Mouse (Mus musculus) cerebellum, postnatal 4 days (tissue): Measurements from ENCODE around the gene 1700001O22Rik.

Experiments
- DNase-seq, 2 experiments: peaks; one replicate each; pipeline ENCODE4 v3.0.0; 2022; ENCODE audit warnings: low spot score in 2 of 2, mixed read lengths in 1 of 2

1700001O22Rik gene

DNA sequence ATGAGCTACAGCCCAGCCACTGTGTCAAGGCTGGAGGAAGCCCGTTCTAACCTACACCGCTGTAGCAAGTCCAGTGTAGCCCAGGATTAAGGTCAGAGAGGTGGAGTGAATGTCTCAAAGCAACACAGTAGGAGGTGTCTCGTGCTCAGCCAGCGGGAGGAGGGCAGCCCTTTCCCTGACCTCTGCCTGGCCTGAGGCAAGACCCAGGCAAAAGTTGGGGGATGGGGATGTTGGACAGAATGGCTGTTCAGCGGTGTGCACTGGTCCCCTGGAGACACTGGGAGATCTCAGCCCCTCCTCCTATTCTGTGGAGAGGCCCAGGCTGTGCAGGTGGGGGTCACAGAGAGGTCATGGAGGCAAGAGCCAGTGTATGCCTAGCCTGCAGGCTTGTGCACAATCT is 24.2 kb downstream of the 1700001O22Rik start:
- DNase-seq, result no peak

DNA sequence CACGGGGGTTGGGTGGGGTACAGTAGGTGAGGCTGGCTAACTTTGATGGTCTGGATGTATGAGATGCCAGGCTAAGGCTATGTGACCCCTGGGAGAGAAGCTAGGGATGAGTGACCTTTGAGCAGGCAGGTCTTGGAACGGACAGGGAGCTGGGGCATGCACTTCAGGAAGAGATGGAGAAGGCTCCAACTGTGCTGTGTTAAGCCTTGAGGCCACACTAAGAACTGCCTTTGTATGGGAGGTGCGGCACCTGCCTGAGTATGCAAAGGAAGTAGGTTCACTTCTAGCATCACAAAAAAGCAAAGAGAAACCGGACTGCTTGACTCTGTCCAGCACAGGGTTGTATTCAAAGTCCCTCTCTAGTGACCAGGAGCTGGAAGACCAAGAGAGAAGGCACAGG is 25.2 kb downstream of the 1700001O22Rik start:
- DNase-seq, result no peak

DNA sequence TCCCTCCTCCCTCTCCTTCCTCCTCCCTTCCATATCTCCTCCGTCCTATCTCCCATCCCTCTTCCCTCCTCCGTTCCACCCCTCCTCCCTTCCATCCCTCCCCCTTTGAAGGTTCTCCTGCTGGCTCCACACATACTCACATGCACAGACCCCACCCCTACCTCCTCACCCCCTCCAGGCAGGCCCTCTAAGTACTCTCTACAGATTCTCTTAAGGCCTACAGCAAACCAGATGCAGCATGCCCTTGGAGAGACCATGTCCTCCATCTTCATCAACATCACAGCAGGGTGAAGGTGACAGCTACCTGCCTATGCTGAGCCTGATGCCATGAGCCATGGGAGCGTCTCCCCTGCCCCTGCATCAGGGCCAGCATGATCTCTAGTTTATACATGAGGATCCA is 26.2 kb downstream of the 1700001O22Rik start:
- DNase-seq, result no peak

DNA sequence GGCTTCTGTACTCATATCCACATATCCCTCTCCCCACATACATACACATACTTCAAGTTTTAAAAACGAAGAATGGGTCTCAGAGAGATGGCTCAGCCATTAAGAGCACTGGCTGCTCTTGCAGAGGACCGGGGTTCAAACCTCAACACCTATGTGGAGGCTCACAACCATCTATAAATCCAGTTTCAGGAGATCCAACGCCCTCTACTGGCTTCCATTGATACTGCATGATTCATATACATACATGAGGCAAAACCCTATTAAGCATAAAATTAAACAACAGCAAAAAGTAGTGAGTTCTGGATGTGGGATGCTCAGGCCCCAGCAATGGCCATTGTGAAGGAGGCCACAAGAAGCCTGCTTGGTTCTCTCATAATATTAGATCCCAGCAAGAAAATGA is 27.5 kb downstream of the 1700001O22Rik start:
- DNase-seq, result no peak

DNA sequence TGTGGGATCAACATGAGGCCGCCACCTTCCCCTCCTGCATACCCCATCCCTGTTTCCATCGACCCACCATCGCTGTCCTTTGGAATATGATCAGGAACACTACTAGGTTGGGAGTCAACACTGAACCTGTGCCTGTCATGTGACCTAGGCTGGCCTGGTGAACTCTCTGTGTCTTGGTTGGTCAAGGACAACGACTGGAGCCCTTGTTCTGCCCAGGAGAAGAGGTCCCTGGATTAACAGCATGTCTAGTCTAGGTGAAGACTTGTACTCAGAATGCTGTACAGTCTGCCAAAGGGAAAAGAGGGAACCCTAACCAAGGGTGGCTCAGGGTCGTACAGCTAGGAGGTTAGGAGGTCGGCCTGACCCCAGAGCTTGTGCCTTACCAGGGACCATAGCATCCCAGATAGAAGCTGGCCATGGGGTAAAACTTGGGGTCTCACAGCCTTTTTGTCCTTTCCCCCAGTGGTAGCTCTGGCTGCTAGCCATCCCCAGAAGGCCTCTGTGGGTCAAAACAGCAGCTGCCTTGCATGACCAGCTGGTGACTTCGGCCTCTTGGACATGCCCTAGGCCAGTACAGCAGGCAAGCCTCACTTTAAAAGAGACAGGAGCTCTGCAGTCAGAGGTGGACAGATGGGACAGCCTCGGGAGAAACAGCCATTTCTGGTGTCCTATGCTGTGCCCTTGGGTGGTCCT is 30.0 kb downstream of the 1700001O22Rik start:
- no peak for DNase-seq

DNA sequence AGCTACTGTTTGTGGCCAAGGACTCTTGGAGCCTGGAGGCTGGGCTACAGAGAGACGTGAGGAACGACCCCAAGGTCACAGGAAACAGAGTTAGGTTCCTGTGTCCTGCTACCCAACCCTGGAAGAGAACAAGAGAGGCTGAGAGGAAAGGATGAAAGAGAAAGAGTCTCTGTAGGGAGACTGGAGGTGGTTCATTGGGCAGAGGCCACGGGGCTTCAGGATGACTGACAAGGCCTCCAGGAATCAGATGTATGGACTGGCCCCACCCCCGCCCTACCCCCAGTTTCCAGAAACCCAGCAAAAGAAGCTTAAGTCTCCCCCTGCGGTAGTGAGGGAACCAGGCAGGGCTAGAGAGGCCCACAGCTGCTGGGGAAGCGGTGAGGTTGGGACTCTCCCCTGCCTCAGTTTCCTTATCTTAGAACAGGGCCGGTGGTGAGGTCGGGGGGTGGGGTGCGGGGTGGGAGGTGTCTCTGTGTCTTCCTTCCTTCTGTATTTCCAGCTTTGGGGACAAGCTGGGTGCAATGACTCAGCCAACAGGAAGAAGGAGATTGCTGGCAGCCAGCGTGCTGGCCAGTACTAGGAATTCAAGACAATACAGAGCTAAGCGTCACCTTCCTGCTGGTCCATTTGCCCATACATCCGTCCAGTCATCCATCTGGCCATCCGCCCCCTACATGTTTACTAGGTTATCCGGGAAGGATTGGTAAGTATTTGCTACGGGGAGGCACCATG is 30.7 kb downstream of the 1700001O22Rik start:
- DNase-seq, result no peak

DNA sequence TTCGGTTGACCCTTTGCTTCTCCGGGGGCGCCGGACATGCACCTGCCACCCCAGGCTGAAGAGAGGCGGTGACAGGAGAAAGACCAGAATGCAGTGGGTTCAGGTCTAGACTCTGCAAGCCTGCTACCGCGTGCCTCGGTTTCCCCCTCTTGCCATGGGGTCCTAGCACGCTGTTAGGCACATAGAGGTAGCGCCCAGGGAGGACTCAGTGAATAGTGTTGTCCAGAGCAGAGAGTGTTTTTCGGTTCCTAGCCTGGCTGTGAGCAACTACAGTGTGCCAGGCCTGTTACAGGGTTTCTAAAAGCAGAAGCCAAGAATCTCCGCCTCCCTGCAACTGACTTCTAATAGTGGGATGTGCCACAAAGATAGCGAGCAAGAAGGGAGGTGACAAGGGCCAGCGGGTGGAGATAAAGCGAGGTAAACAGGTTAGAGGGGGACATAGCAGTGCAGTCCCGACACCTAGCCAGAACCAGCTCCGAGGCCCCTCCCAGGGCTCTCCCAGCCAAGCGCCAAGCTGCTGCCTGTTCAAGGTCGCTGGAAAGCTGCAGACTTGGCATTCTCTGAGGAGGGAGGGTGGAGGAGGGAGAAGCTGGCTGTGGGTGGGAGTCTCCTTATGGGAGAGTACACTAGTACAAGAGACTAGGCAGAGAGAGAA is 31.5 kb downstream of the 1700001O22Rik start:
- peak in 1 of 2 experiments; percentile 60 for DNase-seq

DNA sequence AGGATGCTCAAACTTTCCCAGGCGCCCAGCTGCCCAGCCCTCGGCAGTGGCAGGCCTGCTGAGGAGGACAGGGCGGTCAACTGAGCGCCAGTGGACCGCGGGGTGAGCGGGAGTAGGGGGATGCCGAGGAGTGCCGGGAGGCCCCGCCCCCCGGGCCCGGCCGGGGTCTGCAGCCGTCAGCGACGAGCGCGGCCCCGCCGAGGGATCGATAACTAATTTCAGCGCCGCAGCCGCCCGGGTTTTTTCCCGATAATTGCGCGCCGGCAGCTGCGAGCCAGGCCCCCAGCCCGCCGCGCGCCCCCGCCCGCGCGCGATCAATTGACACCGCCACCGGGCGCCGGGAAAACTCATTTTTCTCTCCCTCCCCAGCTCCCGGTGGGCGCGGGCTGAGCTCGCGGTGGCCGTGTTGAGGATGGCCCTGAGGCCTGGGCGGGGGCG is 32.1 kb downstream of the 1700001O22Rik start:
- DNase-seq, result no peak

DNA sequence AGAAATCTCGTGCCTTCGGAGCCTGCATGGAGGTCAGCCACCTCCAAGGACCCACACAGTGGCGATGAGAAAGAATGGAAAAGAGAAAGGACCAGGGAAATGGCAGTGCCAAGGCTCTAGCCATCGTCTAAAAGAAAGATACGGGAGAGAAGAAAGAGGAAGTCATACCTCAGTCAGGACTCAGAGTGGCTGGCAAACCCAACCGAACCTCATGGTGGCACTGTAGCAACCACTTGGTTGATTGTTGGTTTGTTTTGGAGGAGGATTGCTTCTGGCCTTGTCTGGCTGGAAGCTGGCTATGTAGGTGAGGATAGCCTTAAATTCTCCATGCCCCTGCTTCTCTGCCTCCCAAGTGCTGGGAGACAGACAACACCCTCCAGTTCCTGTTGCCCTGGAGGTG is 34.3 kb downstream of the 1700001O22Rik start:
- DNase-seq, result no peak

DNA sequence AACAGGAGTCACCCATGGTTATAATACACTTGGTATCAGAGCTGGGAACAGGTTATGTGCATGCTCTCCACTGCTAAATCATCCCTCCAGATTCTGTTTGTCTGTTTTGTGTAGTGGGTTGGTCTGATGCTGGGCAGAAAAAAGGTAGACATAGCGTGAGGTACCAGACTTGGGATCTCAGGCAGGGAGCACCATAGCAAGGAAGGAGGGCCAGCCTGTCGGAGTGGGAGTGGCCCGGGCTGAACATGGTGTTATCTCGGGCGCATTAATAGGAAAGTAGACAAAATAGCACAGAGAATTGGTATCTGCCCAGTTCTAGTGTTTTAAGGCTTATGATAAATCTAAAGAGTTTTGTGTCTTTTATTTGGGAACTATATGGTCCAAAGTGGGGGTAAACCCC is 34.9 kb downstream of the 1700001O22Rik start:
- DNase-seq, result no peak

DNA sequence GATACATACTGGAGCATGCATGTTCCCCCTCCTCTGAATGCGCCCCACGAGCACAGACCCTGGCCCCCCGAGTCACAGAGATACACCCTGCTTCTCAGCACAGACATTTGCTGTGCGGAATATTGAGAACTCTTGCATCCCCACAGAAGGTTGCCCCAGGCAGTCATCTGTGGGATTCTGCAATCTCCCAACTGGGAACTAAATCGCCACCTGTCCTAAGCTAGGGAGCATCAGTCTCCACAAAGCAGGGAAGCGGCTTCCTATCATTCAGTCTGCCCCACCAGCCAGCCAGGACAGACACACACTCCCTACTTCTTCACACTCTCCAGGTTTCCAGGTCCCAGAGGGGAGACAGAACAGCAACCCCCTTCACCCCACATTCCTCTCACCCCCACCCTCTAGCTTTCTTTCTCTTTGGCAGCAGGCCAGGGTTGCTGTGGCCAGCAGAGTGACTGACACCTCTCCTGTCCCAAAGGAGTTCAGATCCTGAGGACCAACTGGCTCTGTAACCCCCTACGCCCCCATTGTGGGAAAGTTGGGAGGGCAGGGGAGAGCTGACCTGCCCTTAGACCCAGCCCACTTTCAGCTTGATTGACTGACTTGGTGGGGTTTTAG is 35.7 kb downstream of the 1700001O22Rik start:
- no peak for DNase-seq

DNA sequence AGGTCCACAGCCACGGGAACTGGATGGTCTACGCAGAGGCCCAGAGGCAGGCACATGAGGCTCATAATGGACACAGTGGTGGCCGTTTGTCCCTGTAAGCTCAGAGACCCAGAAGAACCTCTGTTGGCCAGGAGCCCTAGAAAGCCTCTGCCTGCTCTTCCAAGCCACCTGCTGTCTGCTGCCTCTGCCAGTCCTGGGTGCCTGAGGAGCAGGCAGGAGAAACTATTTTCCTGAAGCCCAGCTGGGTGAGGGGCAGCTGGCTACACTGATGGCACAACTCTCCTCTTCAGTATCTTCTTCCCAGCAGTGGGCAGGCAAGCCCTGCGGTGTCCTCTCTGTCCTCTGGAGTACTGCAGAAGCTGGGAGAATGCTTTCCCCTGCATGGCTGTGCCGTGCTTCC is 37.0 kb downstream of the 1700001O22Rik start:
- DNase-seq, result no peak

DNA sequence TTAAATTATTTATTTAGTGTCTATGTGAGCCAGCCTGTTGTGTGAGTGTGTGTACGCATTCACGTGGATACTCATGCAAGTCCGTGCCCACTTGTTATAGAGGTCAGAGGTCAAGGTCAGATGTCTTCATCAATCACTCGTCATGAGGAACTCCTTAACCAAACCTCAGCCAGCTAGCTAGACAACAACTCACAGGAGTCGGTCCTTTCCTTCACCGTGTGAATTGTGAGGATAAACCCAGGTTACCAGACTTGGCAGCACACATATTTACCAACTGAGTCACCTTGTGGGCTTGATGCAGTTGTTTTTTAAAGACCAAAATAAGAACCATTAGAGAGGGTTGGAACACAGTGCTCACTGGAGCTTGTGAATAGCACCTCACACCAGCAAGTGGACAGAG is 42.8 kb downstream of the 1700001O22Rik start:
- no peak for DNase-seq

DNA sequence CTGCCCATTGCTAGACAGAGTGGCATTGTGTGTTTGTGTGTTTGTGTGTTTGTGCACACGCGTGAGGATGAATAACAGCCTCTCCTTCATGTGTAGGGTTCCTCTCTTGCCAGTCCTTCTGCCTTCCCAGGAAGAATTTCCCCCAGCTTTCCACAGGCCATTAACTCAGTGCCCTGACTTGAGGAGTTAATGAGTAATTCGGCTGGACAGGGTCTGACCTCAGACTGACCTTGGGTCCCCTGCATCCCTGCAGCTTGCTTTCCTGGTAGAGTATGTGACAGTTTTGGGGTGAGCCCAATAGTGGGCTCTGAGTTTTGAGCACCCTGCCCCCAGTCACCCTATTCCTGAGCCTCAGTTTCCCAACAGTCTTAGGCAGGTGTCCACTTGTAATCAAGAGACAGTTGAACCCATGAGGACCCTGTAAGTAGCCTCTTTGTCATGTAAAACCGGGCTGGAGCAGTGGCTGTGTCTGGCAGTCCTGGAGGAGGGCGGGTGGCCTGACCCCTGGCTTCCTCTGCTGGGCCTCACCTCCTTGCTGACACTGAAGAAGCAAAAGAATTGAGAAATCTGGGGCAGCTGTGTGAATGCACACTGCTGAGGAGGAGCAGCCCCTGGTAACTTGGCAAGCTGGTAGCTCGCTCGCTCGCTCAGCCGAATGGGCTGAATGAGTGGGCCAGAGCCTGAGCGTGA is 43.5 kb downstream of the 1700001O22Rik start:
- DNase-seq, result no peak

DNA sequence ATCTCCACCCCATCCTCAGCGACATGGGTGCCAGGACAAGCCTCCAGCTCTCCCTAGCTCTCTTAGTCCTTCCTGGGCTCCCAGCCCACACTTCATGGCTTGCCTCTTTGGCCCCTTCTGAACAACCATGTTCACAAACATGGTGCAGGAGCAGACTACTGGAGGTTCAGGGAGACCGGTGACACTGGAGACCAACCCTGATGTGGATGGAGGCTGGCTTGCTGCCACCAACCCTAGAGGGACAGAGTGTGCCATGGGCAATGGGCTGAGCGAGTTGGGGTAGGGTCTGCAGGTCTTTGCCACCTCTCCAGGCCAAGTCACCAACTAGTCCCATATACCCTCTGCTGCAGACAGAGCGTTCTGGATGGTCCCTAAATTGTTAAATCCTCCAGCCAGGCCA is 44.0 kb downstream of the 1700001O22Rik start:
- no peak for DNase-seq

DNA sequence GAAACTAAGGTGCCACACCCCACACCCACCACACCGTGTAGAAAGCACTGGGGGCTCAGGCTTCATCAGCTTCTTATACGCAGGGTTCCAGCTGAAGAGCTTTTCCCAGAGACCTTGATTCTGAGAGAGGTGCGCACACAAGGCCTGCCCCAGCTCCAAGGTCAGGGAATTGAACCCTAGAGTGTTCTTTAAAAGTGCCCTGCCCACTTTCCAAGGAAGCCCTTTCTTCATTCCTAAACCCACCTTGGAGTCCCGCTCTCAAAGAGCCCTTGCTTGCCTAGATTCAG is 44.4 kb downstream of the 1700001O22Rik start:
- no peak for DNase-seq

DNA sequence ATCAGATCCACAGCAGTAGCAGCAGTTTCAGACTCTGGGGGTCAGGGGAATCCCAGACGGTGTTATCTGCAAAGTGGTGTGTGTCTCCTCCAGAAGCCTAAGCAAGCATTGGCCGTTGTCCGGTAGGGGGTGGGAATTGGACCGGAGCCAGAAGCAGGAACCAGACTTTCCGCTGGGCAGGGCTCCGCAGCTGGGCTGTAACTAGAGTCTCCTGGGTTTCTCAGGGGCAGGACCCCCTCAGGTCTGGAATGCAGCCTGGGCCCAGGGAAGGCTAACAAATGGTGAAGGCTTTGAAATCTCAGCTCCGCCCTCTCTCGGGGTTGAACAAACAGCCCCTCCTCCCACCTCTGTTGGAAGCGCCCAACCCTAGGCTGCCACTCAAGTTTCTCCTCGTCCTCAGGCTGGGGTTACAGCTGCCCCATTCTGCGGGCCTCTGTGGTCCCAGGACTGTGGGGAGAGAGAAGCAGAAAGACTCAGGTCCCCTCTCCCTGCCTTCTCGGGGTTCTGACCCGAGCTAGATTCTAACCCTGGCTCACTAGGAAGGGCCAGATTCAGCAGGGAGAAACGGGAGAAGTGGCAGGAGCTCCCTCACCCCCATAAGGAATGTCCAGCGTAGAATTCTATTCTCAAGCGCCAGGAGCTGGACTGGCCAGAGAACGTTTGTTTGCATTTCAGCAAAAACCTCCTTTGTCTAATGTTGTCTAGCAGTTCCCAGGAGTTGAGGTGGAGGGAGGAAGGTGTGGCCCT is 44.9 kb downstream of the 1700001O22Rik start:
- peak; percentile 63 to 76 for DNase-seq

DNA sequence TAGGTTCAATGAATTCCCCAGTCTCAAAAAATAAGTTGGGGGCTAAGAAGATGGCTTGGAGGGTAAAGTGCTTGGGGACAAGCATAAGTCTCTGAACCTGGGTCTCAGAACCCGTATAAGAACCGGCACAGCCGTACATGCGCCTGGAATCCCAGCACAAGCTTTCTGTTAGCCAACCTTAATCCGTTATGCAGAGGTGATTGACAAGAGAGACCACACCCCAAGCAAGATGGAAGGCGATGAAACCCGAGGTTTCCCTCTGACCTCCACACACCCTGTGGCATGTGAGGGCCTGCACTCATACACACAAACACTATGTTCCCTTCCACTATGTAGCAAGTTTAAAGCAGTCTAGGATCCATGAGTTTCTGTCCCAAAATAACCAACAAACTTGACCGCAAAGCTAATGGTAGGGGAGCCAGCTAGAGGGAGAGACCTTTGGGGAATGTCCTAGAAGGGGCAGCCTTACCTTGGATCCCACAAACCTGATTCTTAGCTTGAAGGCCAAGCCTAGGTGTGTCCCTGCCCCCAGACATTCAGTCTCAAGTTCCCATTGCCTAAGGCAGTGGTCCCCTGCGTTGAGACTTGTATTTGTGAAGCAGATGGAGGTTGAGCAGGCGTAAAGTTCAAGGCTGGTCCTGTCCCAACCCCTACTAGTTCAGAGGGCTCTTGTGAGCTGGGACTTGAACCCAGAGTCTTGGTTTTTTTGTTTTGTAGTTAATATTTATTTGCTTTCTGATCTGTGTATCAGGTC is 46.3 kb downstream of the 1700001O22Rik start:
- DNase-seq, result no peak

DNA sequence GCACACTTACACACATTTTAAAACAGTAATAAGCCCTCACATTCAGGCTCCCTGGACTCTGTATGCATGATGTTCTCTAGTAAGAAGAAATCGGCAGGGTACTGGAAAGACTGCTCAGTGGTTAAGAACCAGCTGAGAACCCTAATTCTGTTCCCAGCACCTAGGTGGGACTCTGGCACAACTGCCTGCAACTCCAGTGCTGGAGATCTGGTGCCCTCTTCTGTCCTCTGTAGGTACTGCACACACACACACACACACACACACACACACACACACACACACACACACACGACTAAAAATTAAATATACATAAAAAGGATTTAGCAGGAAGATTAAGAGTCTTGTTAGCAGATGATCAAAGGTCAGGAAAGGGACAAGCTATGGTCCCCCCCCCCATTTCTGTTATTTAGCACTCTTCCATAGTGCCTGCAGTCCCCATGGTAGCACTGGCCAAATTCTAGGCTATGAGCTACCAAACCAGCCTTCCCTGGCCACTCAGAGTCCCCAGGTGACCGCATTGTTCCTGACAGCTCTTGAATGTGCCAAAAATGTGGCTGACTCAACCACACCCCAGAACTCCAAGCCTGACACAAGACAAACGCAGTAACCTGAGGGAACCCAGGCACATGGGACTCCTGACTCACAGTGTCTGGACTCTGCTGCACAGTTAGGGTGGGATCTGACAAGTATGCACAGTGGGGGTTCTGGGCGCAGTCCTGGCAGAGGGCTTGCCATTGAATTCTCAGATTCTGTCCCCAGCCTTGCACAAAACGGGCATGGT is 47.3 kb downstream of the 1700001O22Rik start:
- no peak for DNase-seq

DNA sequence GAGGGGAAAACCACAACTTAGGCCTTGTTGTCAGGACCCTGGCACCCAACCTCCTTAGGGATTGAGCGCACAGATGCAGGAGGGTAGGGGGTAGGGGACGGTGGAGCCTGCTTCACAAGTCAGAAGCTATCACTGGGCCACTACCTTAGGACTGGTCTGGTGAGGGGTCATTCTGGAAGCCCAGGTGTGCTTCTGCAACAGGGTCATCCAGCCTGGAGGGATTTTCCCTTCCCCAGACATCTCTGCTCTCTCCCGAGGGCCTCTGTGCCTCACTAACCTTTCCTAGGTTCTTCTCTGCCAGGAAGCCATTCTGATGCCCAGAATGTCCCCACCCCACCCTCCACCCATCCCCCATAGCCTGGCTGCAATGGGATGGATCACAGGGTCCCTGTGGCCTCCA is 48.6 kb downstream of the 1700001O22Rik start:
- no peak for DNase-seq
